Mouse (Mus musculus): ENCODE results near the gene Hist2h2bb.

GRCm38 (mm10) chr3:96228828-96229227 is 40.7 kb upstream of the Hist2h2bb start:
- TF ChIP-seq EP300 (IDR thresholded peaks at IDR 0.05; ENCODE audit: low read depth in 1 of 2, low read length in 2 of 2) = no peak
- TF ChIP-seq ZMIZ1 (IDR thresholded peaks at IDR 0.05; ENCODE audit: low read depth, low read length) = no peak
- TF ChIP-seq MXI1 (IDR thresholded peaks at IDR 0.05; ENCODE audit: low read depth, low read length) = no peak
- TF ChIP-seq HCFC1 (IDR thresholded peaks at IDR 0.05; ENCODE audit: low read depth, low read length) = no peak
